25 mouse cellular contexts compared by ENCODE assay signal in the genomic region with DNA sequence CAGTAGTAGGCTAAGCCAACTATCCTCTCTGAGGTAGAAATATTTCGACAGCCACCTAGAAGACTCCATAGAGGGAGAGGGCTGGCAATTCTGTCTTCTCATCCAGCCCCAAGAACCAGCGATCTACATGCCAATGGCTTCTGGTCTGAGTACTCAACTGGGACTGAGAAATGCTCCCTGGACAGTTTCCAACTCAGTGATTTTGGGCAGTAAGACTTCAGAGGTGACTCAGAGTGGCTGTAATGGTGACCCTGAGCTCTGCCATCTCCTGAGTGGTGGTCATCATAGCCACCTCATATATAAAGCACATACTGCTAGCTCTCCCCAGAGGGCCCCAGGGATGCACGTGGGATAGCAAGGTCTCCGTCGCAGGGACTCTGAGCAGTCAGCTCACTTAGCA.
DNase-seq lines count a peak whose midpoint lies in the region; TF ChIP-seq lines count a peak whose summit lies in the region.
"Had no signal": no experiment of that assay in that cellular context is flagged by ENCODE, and none has a peak within 500 bp of the region (broad histone marks: within the 10 kb centered on the region; RNA-seq: fewer than 3 reads in every experiment).

No protein-coding gene starts in this region.

- intact Hi-C loops in left cerebral cortex, adult 2 months (cut with DNase I) = loop anchor here (1.0 to 5.0 kb wide), 2 partner anchors 100 to 168 kb away; partner anchors contain the start of gene Gpr26

- TF ChIP-seq POLR2A in cortical plate, adult 2 months (IDR thresholded peaks at IDR 0.05; ENCODE audit: extremely low read depth, insufficient read depth, low read length) = no peak

- peaks cover 5% of the 10 kb centered on the region for H3K4me1 ChIP-seq in cortical plate, adult 2 months (ENCODE audit: control insufficient read depth, insufficient read depth, low read length)
- H3K4me1 ChIP-seq: embryonic facial prominence, embryonic 10.5 days; forebrain, embryonic 12.5 days; forebrain, embryonic 15.5 days; heart, embryonic 10.5 days had no signal

- peak overlapping the region; percentile 45; the same call in 1 of the 2 replicates for H3K27ac ChIP-seq in left cerebral cortex, adult 2 months
- H3K27ac ChIP-seq in cortical plate, adult 2 months (ENCODE audit: insufficient read depth, low read length) = peak overlapping the region; percentile 40; the same call in 1 of the 2 replicates
- H3K27ac ChIP-seq: embryonic facial prominence, embryonic 10.5 days; embryonic facial prominence, embryonic 13.5 days; forebrain, embryonic 12.5 days; forebrain, embryonic 15.5 days; heart, adult 2 months; heart, embryonic 10.5 days; heart, embryonic 13.5 days; hindbrain, embryonic 14.5 days; hindbrain, postnatal 0 days had no signal

- no peak for TF ChIP-seq CTCF in left cerebral cortex, adult 2 months (IDR thresholded peaks at IDR 0.05)
- TF ChIP-seq CTCF in cortical plate, adult 2 months (IDR thresholded peaks at IDR 0.05; ENCODE audit: extremely low read depth, insufficient read depth, low read length) = no peak

- no peak overlapping the region for H3K4me3 ChIP-seq in left cerebral cortex, adult 2 months
- no peak overlapping the region for H3K4me3 ChIP-seq in cortical plate, adult 2 months (ENCODE audit: insufficient read depth, low read length)
- H3K4me3 ChIP-seq: embryonic facial prominence, embryonic 10.5 days; embryonic facial prominence, embryonic 13.5 days; erythroblast, embryonic 14.5 days; forebrain, embryonic 12.5 days; forebrain, embryonic 15.5 days; heart, adult 2 months; heart, embryonic 10.5 days; heart, embryonic 13.5 days had no signal

- DNase-seq in left cerebral cortex, adult 2 months (ENCODE audit: extremely low spot score in 1 of 2, low spot score in 2 of 2) = no peak
- no peak for DNase-seq in left cerebral cortex, adult 11 months (ENCODE audit: low spot score)
- peak; percentile 29 for DNase-seq in adrenal gland, postnatal 14 days
- no peak for DNase-seq in urinary bladder, postnatal 14 days (ENCODE audit: low spot score)
- DNase-seq in heart, adult 11 months = no peak
- DNase-seq: B cell, adult 2 months; cerebellum, adult 18-20 months; cerebellum, adult 9-10 months; cerebellum, postnatal 14 days; embryo, embryonic 11 days; gastrocnemius, postnatal 25 days; heart, postnatal 14 days; heart, postnatal 4 days; kidney, adult 2 months had no signal
